Mouse (Mus musculus): ENCODE measurements around the gene Dhx36. TPM values are rescaled to one million over a fixed set of nuclear protein-coding genes. Genes with fewer than 3 reads are reported as not detected.

The Dhx36 gene
- total RNA-seq (2021) = 10 to 100 TPM; 15.8 to 17.2 TPM
- long read RNA-seq, experiment 1, full-length matches to known transcripts = 22 of 28 reads
- long read RNA-seq, experiment 1, partial matches to known transcripts = 0 of 28 reads
- long read RNA-seq, experiment 1, other reads (novel, unspliced or antisense) = 6 of 28 reads
- long read RNA-seq, experiment 2, full-length matches to known transcripts = 24 of 38 reads
- long read RNA-seq, experiment 2, partial matches to known transcripts = 4 of 38 reads
- long read RNA-seq, experiment 2, other reads (novel, unspliced or antisense) = 10 of 38 reads

DNA sequence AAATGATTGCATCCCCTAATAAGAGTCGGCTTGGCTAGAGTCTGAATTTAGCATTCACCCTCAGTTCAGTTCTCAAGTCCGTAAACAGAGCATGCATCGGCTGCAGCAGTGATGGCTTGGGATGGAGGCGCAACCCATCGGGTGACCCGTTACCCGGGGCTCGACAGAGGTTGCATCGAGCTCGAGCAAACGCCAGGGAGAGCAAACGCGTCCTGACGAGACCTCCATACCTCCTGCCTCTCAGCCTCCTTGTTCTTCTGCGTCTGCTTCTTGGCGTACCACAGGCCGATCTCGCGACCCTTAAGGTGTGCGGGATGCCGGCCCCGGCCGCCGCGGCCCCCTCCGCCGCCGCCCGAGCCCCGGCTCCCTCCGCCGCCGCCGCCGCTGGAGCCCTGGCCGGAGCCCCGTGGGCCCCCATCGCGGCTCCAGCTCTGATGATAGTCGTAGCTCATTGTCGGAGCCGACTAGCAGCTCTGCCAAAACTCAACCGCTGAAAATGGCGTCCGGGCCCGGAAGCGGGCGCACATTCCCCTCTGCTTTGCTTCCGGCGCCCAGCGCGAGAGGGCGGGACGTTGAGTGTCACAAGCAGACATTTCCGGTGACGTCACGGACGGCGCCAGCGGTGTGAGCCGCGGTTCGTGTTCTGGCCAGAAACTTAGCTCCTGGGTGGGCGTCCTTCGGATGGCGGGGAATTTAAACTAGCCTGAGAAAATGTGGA is at the start of gene Dhx36:
Gene Dhx36, minus strand, starts transcription at position 517 of the 718 bp plus-strand sequence.
- peak; percentile 98 for DNase-seq
- intact Hi-C loops (cut with DNase I) = no loop called here
- peak within 1 kb of the TSS; percentile 84 for H3K27ac ChIP-seq
- TF ChIP-seq CTCF (IDR thresholded peaks at IDR 0.05) = no peak
- H3K4me3 ChIP-seq = peak within 1 kb of the TSS; percentile 79

DNA sequence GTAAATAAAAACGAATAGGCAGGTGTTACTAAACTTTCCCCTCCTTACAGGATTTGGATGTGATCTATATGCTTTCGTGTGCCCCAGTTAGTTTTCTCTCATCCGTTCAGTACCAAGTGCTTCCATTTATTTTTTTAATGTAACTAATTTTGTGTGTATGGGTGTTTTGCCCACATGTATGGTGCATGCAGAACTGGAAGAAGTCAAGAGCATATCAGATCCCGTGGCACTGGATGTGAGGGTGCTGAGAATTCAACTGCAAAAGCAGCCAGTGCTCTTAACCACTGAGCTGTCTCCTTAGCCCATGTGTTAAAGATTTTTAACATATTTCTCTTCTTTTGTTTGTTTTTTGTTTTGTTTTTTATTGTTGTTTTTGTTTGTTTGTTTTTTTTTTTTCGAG is 20.8 kb upstream of the Dhx36 start:
- no peak for DNase-seq
- intact Hi-C loops (cut with DNase I) = no loop called here
- Histone ChIP-seq H3K27ac (no peak overlapping the region), H3K4me3 (no peak overlapping the region)
- TF ChIP-seq CTCF (IDR thresholded peaks at IDR 0.05) = no peak

- DNase-seq = no peak
- intact Hi-C loops (cut with DNase I) = no loop called here
- no peak overlapping the region for H3K4me3 ChIP-seq
- no peak overlapping the region for H3K27ac ChIP-seq
- TF ChIP-seq CTCF (IDR thresholded peaks at IDR 0.05) = peak; percentile 47
These were observed 20.4 kb upstream of the Dhx36 start for GRCm38 (mm10) chr3:62527160-62527559.

GRCm38 (mm10) chr3:62507206-62507647 is 423 bp upstream of the Dhx36 start:
- DNase-seq = no peak
- intact Hi-C loops (cut with DNase I) = no loop called here
- Histone ChIP-seq H3K4me3 (peak overlapping the region; percentile 79), H3K27ac (peak overlapping the region; percentile 84)
- TF ChIP-seq CTCF (IDR thresholded peaks at IDR 0.05) = no peak

GRCm38 (mm10) chr3:62505166-62505900 is 1.5 kb downstream of the Dhx36 start:
- Histone ChIP-seq H3K4me3 (peak overlapping the region; percentile 79), H3K27ac (no peak overlapping the region)
- TF ChIP-seq CTCF (IDR thresholded peaks at IDR 0.05) = no peak
- intact Hi-C loops (cut with DNase I) = no loop called here
- no peak for DNase-seq

DNA sequence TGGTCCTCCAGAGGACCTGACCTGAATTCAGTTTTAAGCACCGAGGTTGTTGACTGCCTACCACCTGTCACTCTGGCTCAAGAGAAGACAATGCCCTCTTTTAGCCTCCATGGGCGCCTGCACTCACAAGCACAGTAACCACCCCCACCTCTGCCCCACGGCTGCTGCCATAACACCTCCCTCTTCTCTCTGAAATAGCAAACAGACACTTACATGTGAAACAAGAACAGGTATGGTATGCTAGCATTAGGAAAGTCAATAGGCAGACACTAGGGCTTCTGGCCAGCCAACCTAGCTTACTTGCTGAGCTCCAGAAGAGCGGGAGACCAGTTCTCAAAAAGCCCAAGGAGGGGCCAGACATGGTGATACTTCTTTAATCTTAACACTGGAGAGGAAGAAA is 7.5 kb downstream of the Dhx36 start:
- TF ChIP-seq CTCF (IDR thresholded peaks at IDR 0.05) = no peak
- intact Hi-C loops (cut with DNase I) = no loop called here
- Histone ChIP-seq H3K27ac (no peak overlapping the region), H3K4me3 (no peak overlapping the region)
- DNase-seq = no peak

DNA sequence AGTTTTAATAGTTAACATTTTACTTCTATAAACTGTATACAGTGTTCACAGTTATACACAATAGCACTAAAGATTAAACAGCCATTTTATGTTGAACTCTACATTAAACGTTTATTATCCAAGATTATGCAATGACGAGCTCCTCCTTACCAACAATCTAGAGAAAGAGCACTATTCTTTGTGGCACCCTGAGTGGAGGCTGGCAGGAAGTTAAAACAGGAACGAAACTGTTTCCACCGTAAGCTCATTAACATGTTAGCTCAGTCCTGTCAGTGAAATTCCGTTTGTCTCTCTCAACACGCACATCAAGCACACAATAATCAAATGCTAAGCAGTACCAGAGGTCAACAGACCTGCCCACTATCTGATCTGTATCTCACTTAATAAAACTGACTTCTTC is 14.2 kb downstream of the Dhx36 start:
- no peak for DNase-seq
- Histone ChIP-seq H3K4me3 (no peak overlapping the region), H3K27ac (no peak overlapping the region)
- intact Hi-C loops (cut with DNase I) = no loop called here
- no peak for TF ChIP-seq CTCF (IDR thresholded peaks at IDR 0.05)

- intact Hi-C loops (cut with DNase I) = no loop called here
- TF ChIP-seq CTCF (IDR thresholded peaks at IDR 0.05) = no peak
These were observed 22.5 kb downstream of the Dhx36 start for GRCm38 (mm10) chr3:62484340-62484739.

DNA sequence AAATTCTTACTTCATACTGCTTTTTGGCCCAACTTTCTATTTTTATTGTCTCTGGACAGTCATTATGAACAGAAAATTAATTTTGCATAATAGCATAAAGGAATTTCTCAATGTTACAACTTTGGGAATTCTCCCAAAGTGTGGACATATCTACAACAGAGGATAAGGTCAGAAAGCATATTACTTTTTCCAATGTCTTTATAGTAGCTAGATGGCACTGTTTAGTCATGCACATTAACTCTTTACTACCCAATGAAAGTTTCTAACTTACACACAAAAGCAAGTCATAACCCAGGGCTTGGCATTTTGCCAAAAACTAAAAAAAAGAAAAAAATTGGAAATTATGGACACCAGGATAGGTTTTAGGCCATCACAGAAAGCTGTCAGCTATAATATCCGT is 36.6 kb downstream of the Dhx36 start:
- no peak for TF ChIP-seq CTCF (IDR thresholded peaks at IDR 0.05)
- no peak for DNase-seq
- intact Hi-C loops (cut with DNase I) = no loop called here
- no peak overlapping the region for H3K27ac ChIP-seq
- no peak overlapping the region for H3K4me3 ChIP-seq

More at GRCm38 (mm10) chr3:62484340-62484739, 22.5 kb downstream of the Dhx36 start:
- no peak overlapping the region for H3K4me3 ChIP-seq
- DNase-seq = no peak
- H3K27ac ChIP-seq = no peak overlapping the region

DNA sequence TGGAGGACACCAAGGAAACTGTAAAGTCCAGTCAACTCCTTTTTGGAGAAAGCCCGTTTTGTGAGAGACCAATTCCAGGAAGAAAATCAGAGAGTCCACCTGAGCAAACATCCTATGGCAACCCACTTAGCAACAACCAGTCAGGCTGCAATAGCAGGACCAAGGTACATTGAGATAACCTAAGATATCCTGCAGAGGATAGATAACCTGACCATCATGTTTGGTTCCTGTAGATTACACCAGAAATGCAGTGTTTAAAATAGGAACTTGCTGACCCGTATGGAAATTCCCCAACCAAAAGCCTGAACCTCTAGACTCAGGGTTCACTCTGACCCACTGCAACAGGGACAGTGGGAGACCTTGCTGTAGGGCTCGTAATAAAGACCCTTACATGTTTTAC is 42.5 kb downstream of the Dhx36 start:
- intact Hi-C loops (cut with DNase I) = no loop called here
- no peak for TF ChIP-seq CTCF (IDR thresholded peaks at IDR 0.05)
- no peak for DNase-seq
- Histone ChIP-seq H3K4me3 (no peak overlapping the region), H3K27ac (no peak overlapping the region)

DNA sequence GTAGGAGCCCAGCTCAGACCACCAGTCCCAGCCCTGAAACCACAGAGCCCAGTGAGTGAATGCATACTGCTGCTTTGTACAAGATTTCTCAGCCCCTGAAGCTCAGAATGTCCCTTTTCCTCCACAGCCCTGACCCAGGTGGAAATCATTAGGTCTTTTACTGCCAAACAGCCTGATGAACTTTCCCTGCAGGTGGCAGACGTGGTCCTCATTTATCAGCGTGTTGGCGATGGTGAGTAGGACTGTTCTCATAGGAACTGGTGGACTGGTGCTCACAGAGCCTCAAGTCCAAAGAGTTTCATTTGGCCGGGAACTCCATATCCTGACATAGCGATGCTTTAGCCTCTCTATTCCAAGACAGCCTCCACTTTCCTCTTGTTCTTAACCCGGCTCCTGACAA is 47.3 kb downstream of the Dhx36 start:
- no peak for DNase-seq
- Histone ChIP-seq H3K4me3 (no peak overlapping the region), H3K27ac (no peak overlapping the region)
- no peak for TF ChIP-seq CTCF (IDR thresholded peaks at IDR 0.05)
- intact Hi-C loops (cut with DNase I) = loop anchor here (5.0 kb wide), 2 partner anchors 242 to 1217 kb away; no protein-coding TSS in a partner anchor

DNA sequence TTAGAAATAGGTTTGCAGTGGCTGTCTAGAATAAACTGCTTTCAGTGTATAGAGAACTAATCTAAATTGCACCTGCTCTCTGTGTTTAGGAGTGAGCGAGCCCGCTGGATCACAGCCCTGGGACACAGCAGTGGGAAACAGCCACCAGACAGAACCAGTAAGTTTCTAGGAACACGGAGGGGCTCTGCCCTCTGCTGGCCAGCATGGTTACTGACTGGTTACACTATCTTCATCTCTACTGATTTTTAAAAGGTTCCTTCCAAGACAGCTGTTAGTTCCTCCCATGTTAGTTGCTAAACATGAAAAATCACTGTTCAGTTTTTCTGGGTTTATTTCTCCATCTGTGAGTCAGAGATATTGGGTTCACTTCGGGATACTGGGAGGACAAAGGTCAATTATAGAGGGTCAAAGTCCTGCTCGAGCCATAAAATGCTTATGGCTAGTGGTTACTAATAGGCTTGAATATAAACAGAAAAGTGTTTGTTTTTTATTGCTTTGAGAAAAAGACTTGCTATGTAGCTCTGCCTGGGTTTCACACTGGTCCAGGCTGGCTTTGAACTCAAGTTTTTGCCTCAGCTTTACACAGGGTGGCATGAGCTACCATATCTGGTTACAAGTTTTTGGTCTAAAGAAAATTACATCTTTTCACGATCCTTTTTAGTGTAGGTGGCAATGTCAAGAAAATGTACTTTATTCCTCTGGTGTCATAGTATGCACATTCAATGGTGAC is 48.4 kb downstream of the Dhx36 start:
- Histone ChIP-seq H3K4me3 (no peak overlapping the region), H3K27ac (no peak overlapping the region)
- intact Hi-C loops (cut with DNase I) = loop anchor here (5.0 kb wide), 2 partner anchors 241 to 1216 kb away; no protein-coding TSS in a partner anchor
- peak; percentile 90 for TF ChIP-seq CTCF (IDR thresholded peaks at IDR 0.05)
- DNase-seq = peak; percentile 73
